Mouse (Mus musculus) intestine, embryonic 14.5 days (tissue): Measurements from ENCODE around the gene Lyz1. TPM values are rescaled to one million over a fixed set of nuclear protein-coding genes. Genes with fewer than 3 reads are reported as not detected.

Source experiments
- ATAC-seq: fragments of 200-750 bp; cut with Nextera tagmentation; replicated peaks from 2 replicates; pipeline ENCODE4 v1.8.0; 2017; ENCODE audit warnings: low read depth, moderate number of reproducible peaks, moderate TSS enrichment, moderate library complexity; ENCODE audit not compliant: low FRiP score, low TSS enrichment
- DNase-seq: peaks from one replicate; pipeline ENCODE4 v3.0.0-alpha.2; 2018; ENCODE audit warnings: low spot score
- H3K27ac ChIP-seq: fragments of 300-500 bp; sonication (generic); 2 replicates; pipeline ENCODE4 v1.5.1; 2014; ENCODE audit warnings: low read depth, mild to moderate bottlenecking, control low read depth
- H3K27me3 ChIP-seq: fragments of 300-500 bp; sonication (generic); replicated peaks from 2 replicates; pipeline ENCODE4 v1.6.1; 2014; ENCODE audit warnings: low read length, control low read depth; ENCODE audit not compliant: control insufficient read depth, insufficient read depth
- H3K36me3 ChIP-seq: fragments of 300-500 bp; sonication (generic); 2 replicates; pipeline ENCODE4 v1.6.1; 2014; ENCODE audit warnings: low read length, control low read depth; ENCODE audit not compliant: control insufficient read depth, insufficient read depth
- H3K4me1 ChIP-seq: fragments of 300-500 bp; sonication (generic); replicated peaks from 2 replicates; pipeline ENCODE4 v1.6.1; 2014; ENCODE audit warnings: low read length, control low read depth, mixed read lengths; ENCODE audit not compliant: control insufficient read depth, insufficient read depth
- H3K4me2 ChIP-seq: fragments of 300-500 bp; sonication (generic); 2 replicates; pipeline ENCODE4 v1.6.1; 2014; ENCODE audit warnings: low read length
- H3K4me3 ChIP-seq: fragments of 300-500 bp; sonication (generic); 2 replicates; pipeline ENCODE4 v1.5.1; 2014; ENCODE audit warnings: low read depth, low read length, control low read depth, mixed read lengths
- H3K9ac ChIP-seq: fragments of 300-500 bp; sonication (generic); 2 replicates; pipeline ENCODE4 v1.6.1; 2014; ENCODE audit warnings: mild to moderate bottlenecking, low read length
- H3K9me3 ChIP-seq: fragments of 300-500 bp; sonication (generic); 2 replicates; pipeline ENCODE4 v1.6.1; 2016; ENCODE audit warnings: low read length, control low read depth; ENCODE audit not compliant: control insufficient read depth
- WGBS: fragments of 180-500 bp; shearing (Covaris S2); extraction: QIAGEN DNeasy Blood & Tissue Kit; methylation state at CpG from one replicate; pipeline ENCODE4 v1.1.7; 2014; 5-methylcytosine and 5-hydroxymethylcytosine counted together
- polyA plus RNA-seq: library from polyadenylated mRNA; unstranded; fragments of >200 nt; fragmentation: Nextera tagmentation; extraction: Ambion mirVana; gene quantifications from 2 replicates; pipeline ENCODE4 v1.2.1, GENCODE M21; 2014

The Lyz1 gene
- polyA plus RNA-seq, 1 experiment from 2014 or later, result 7.3 TPM

- H3K4me3 ChIP-seq, result no peak overlapping the region
- ATAC-seq, result no peak
- H3K36me3 ChIP-seq, result no peaks in the 10 kb centered on the region
- no peaks in the 10 kb centered on the region for H3K4me1 ChIP-seq
- H3K4me2 ChIP-seq, result no peak overlapping the region
- DNase-seq, result no peak
- 86% methylated on average over 3 of the region's 3 CpGs for WGBS
- H3K9ac ChIP-seq, result no peak overlapping the region
- H3K27ac ChIP-seq, result no peak overlapping the region
- no peaks in the 10 kb centered on the region for H3K27me3 ChIP-seq
- H3K9me3 ChIP-seq, result no peaks in the 10 kb centered on the region
These were observed 27.9 kb upstream of the Lyz1 start for GRCm38 (mm10) chr10:117320571-117320981.

GRCm38 (mm10) chr10:117316391-117316790 is 23.7 kb upstream of the Lyz1 start:
- Histone ChIP-seq H3K27me3 (no peaks in the 10 kb centered on the region), H3K9me3 (no peaks in the 10 kb centered on the region), H3K4me3 (no peak overlapping the region), H3K4me2 (no peak overlapping the region), H3K9ac (no peak overlapping the region), H3K27ac (no peak overlapping the region), H3K4me1 (no peaks in the 10 kb centered on the region), H3K36me3 (no peaks in the 10 kb centered on the region)
- WGBS, result 82% methylated on average over 11 of the region's 11 CpGs
- ATAC-seq, result no peak
- DNase-seq, result no peak

GRCm38 (mm10) chr10:117313133-117313532 is 20.5 kb upstream of the Lyz1 start:
- Histone ChIP-seq H3K36me3 (no peaks in the 10 kb centered on the region), H3K27me3 (no peaks in the 10 kb centered on the region), H3K4me3 (no peak overlapping the region), H3K27ac (no peak overlapping the region), H3K4me2 (no peak overlapping the region), H3K9ac (no peak overlapping the region), H3K4me1 (no peaks in the 10 kb centered on the region), H3K9me3 (no peaks in the 10 kb centered on the region)
- 89% methylated on average over 2 of the region's 2 CpGs for WGBS
- ATAC-seq, result no peak
- no peak for DNase-seq

GRCm38 (mm10) chr10:117312168-117312567 is 19.5 kb upstream of the Lyz1 start:
- Histone ChIP-seq H3K27ac (no peak overlapping the region), H3K9me3 (no peaks in the 10 kb centered on the region), H3K27me3 (no peaks in the 10 kb centered on the region), H3K4me1 (no peaks in the 10 kb centered on the region), H3K4me3 (no peak overlapping the region), H3K36me3 (no peaks in the 10 kb centered on the region), H3K9ac (no peak overlapping the region), H3K4me2 (no peak overlapping the region)
- DNase-seq, result no peak
- WGBS, result 87% methylated on average over 8 of the region's 8 CpGs
- ATAC-seq, result no peak

GRCm38 (mm10) chr10:117304371-117304770 is 11.7 kb upstream of the Lyz1 start:
- no peak overlapping the region for H3K27ac ChIP-seq
- no peaks in the 10 kb centered on the region for H3K4me1 ChIP-seq
- no peaks in the 10 kb centered on the region for H3K36me3 ChIP-seq
- H3K9ac ChIP-seq, result no peak overlapping the region
- H3K4me2 ChIP-seq, result no peak overlapping the region
- ATAC-seq (no peak), DNase-seq (no peak)
- H3K9me3 ChIP-seq, result no peaks in the 10 kb centered on the region
- H3K4me3 ChIP-seq, result no peak overlapping the region
- H3K27me3 ChIP-seq, result no peaks in the 10 kb centered on the region
- WGBS, result 79% methylated on average over 5 of the region's 5 CpGs

GRCm38 (mm10) chr10:117301688-117302087 is 9.0 kb upstream of the Lyz1 start:
- H3K9me3 ChIP-seq, result 0 out of 2 replicates have a peak, but pooled peaks cover 2% of the 10 kb centered on the region
- H3K9ac ChIP-seq, result no peak overlapping the region
- 95% methylated on average over 1 of the region's 1 CpGs for WGBS
- DNase-seq, result no peak
- no peak overlapping the region for H3K4me3 ChIP-seq
- H3K36me3 ChIP-seq, result no peaks in the 10 kb centered on the region
- no peak for ATAC-seq
- no peaks in the 10 kb centered on the region for H3K4me1 ChIP-seq
- H3K27me3 ChIP-seq, result no peaks in the 10 kb centered on the region
- no peak overlapping the region for H3K27ac ChIP-seq
- no peak overlapping the region for H3K4me2 ChIP-seq

- H3K27me3 ChIP-seq, result no peaks in the 10 kb centered on the region
- DNase-seq, result no peak
- H3K27ac ChIP-seq, result no peak overlapping the region
- H3K4me1 ChIP-seq, result no peaks in the 10 kb centered on the region
- H3K9me3 ChIP-seq, result 0 out of 2 replicates have a peak, but pooled peaks cover 2% of the 10 kb centered on the region
- no peak for ATAC-seq
- H3K4me3 ChIP-seq, result no peak overlapping the region
- 61% methylated on average over 5 of the region's 5 CpGs for WGBS
- H3K36me3 ChIP-seq, result no peaks in the 10 kb centered on the region
- H3K9ac ChIP-seq, result no peak overlapping the region
- H3K4me2 ChIP-seq, result no peak overlapping the region
These were observed 7.3 kb upstream of the Lyz1 start for GRCm38 (mm10) chr10:117299901-117300520.

GRCm38 (mm10) chr10:117299106-117299505 is 6.4 kb upstream of the Lyz1 start:
- no peak overlapping the region for H3K4me3 ChIP-seq
- no peak for ATAC-seq
- no peak overlapping the region for H3K9ac ChIP-seq
- no peaks in the 10 kb centered on the region for H3K27me3 ChIP-seq
- no peaks in the 10 kb centered on the region for H3K4me1 ChIP-seq
- H3K4me2 ChIP-seq, result no peak overlapping the region
- no peak for DNase-seq
- H3K36me3 ChIP-seq, result no peaks in the 10 kb centered on the region
- 0 out of 2 replicates have a peak, but pooled peaks cover 2% of the 10 kb centered on the region for H3K9me3 ChIP-seq
- H3K27ac ChIP-seq, result no peak overlapping the region
- WGBS, result 69% methylated on average over 4 of the region's 4 CpGs

- H3K4me3 ChIP-seq, result no peak overlapping the region
- no peak overlapping the region for H3K27ac ChIP-seq
- no peaks in the 10 kb centered on the region for H3K4me1 ChIP-seq
- 0 out of 2 replicates have a peak, but pooled peaks cover 2% of the 10 kb centered on the region for H3K9me3 ChIP-seq
- no peaks in the 10 kb centered on the region for H3K27me3 ChIP-seq
- DNase-seq (no peak), ATAC-seq (no peak)
- H3K36me3 ChIP-seq, result no peaks in the 10 kb centered on the region
- H3K4me2 ChIP-seq, result no peak overlapping the region
- H3K9ac ChIP-seq, result no peak overlapping the region
- 78% methylated on average over 6 of the region's 6 CpGs for WGBS
These were observed 5.7 kb upstream of the Lyz1 start for GRCm38 (mm10) chr10:117298336-117298735.
